ENCODE assay signal across 10 mouse cellular contexts in the genomic region with DNA sequence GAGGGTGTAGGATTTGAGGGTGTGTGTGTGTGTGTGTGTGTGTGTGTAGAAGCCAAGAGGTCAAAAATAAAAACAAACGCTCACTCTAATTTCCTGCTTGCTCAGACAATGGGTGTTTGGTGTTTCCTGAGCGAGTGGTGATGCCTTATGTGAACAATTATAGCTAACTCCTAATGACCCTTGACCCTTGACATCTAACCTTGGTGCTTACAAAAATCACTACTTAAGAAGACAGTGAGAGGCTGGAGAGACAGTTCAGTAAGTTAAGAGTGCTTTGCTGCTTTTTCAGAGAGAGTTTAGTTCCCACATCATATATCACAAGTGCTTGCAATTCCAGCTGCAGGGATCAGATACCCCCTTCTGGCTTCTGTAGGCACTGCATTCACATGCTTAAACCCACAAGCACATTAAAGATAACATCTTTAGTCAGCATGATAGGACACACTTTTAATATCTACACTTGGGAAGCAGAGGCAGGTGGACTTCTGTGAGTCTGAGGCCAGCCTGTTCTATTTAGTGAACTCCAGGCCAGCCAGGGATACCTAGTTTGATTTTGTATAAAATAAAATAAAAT. TPM values are rescaled to one million over a fixed set of nuclear protein-coding genes. Genes with fewer than 3 reads are reported as not detected.
DNase-seq lines count a peak whose midpoint lies in the region; ATAC-seq lines count a peak whose summit lies in the region.
"Had no signal": no experiment of that assay in that cellular context is flagged by ENCODE, and none has a peak within 500 bp of the region (broad histone marks: within the 10 kb centered on the region; RNA-seq: fewer than 3 reads in every experiment).

No protein-coding gene starts in this region.

- ATAC-seq in forebrain, embryonic 11.5 days (replicated peaks; ENCODE audit: low FRiP score) = no peak
- ATAC-seq in forebrain, embryonic 15.5 days (replicated peaks) = no peak
- ATAC-seq in common myeloid progenitor, adult 5-6 weeks (replicated peaks; ENCODE audit: low read depth, poor library complexity, severe bottlenecking) = peak; percentile 63

- no peak overlapping the region for H3K27ac ChIP-seq in forebrain, embryonic 11.5 days (ENCODE audit: low read depth, low read length)
- no peak overlapping the region for H3K27ac ChIP-seq in forebrain, embryonic 15.5 days (replicated peaks)

- no peaks in the 10 kb centered on the region for H3K9me3 ChIP-seq in forebrain, embryonic 11.5 days (ENCODE audit: control insufficient read depth, low read length)
- H3K9me3 ChIP-seq in forebrain, embryonic 15.5 days = no peaks in the 10 kb centered on the region

- no peak overlapping the region for H3K4me3 ChIP-seq in forebrain, embryonic 11.5 days (ENCODE audit: low read depth, low read length)
- no peak overlapping the region for H3K4me3 ChIP-seq in forebrain, embryonic 15.5 days

- H3K36me3 ChIP-seq in forebrain, embryonic 11.5 days (ENCODE audit: control insufficient read depth, insufficient read depth, low read length) = no peaks in the 10 kb centered on the region
- H3K36me3 ChIP-seq in forebrain, embryonic 15.5 days = no peaks in the 10 kb centered on the region

- intact Hi-C loops in left cerebral cortex, postnatal 4 days (cut with DNase I) = loop anchor here (10.0 kb wide), 1 partner anchor 143 kb away; no protein-coding TSS in a partner anchor
- intact Hi-C loops in left cerebral cortex, postnatal 10 days (cut with DNase I) = loop anchor here (10.0 kb wide), 1 partner anchor 113 kb away; a partner anchor contains a TSS
- intact Hi-C loops in gastrocnemius, postnatal 14 days (cut with DNase I; ENCODE audit: low total_unique reads) = no loop called here

- no peak overlapping the region for H3K9ac ChIP-seq in forebrain, embryonic 11.5 days (ENCODE audit: low read length)
- H3K9ac ChIP-seq in forebrain, embryonic 15.5 days (replicated peaks) = no peak overlapping the region

- H3K4me1 ChIP-seq in forebrain, embryonic 11.5 days (replicated peaks; ENCODE audit: control insufficient read depth, insufficient read depth, low read length) = no peaks in the 10 kb centered on the region
- H3K4me1 ChIP-seq in forebrain, embryonic 15.5 days = no peaks in the 10 kb centered on the region

- H3K4me2 ChIP-seq in forebrain, embryonic 11.5 days (ENCODE audit: low read depth, low read length, severe bottlenecking) = no peak overlapping the region
- H3K4me2 ChIP-seq in forebrain, embryonic 15.5 days (replicated peaks) = no peak overlapping the region

- DNase-seq in forebrain, embryonic 11.5 days (ENCODE audit: low spot score) = peak; percentile 49
- DNase-seq in left cerebral cortex, postnatal 4 days = peak; percentile 9
- no peak for DNase-seq in left cerebral cortex, postnatal 10 days (ENCODE audit: extremely low spot score in 1 of 2, low spot score in 2 of 2)
- DNase-seq in lung, postnatal 14 days = peak; percentile 33
- DNase-seq in c-Kit-positive CD71-positive TER-119-positive erythroid progenitor cells, embryonic 14.5 days (ENCODE audit: low spot score) = no peak
- DNase-seq in gastrocnemius, postnatal 14 days = no peak
- DNase-seq: gastrocnemius, postnatal 10 days had no signal

- no peaks in the 10 kb centered on the region; the same call in 1 of the 2 replicates for H3K27me3 ChIP-seq in forebrain, embryonic 11.5 days (ENCODE audit: control insufficient read depth, insufficient read depth, low read length)
- H3K27me3 ChIP-seq in forebrain, embryonic 15.5 days = no peaks in the 10 kb centered on the region

- WGBS in forebrain, embryonic 11.5 days = 67% methylated on average over 2 of the region's 2 CpGs
- 66% methylated on average over 2 of the region's 2 CpGs for WGBS in forebrain, embryonic 15.5 days

RNA-seq across cellular contexts. Expression of a gene that starts 8.7 kb away (rescaled TPM):
- not detected in 2 replicates for polyA plus RNA-seq in forebrain, embryonic 11.5 days (2014; fragmentation: Nextera tagmentation; extraction: Ambion mirVana)
- polyA plus RNA-seq in forebrain, embryonic 15.5 days (2015; fragmentation: Nextera tagmentation; extraction: Ambion mirVana) = not detected in 2 replicates
- total RNA-seq in left cerebral cortex, postnatal 4 days (2021) = not detected
- total RNA-seq in left cerebral cortex, postnatal 10 days (2021) = not detected
- total RNA-seq in common myeloid progenitor, adult 5-6 weeks (2017) = 1.1 and 3.1 TPM in 2 replicates
- not detected for total RNA-seq in gastrocnemius, postnatal 14 days (2021)
- total RNA-seq: gastrocnemius, postnatal 10 days had no signal

RNA-seq across cellular contexts. Expression of a gene that starts 15.5 kb away (rescaled TPM):
- not detected in 2 replicates for polyA plus RNA-seq in forebrain, embryonic 11.5 days (2014; fragmentation: Nextera tagmentation; extraction: Ambion mirVana)
- polyA plus RNA-seq in forebrain, embryonic 15.5 days (2015; fragmentation: Nextera tagmentation; extraction: Ambion mirVana) = not detected in 2 replicates
- not detected for total RNA-seq in left cerebral cortex, postnatal 4 days (2021)
- total RNA-seq in left cerebral cortex, postnatal 10 days (2021) = not detected
- total RNA-seq in common myeloid progenitor, adult 5-6 weeks (2017) = not detected in 2 replicates
- not detected for total RNA-seq in gastrocnemius, postnatal 14 days (2021)
- total RNA-seq: gastrocnemius, postnatal 10 days had no signal
- polyA plus RNA-seq: urinary bladder, adult 2 months had no signal

RNA-seq across cellular contexts. Expression of a gene that starts 33.1 kb away (rescaled TPM):
- not detected in 2 replicates for polyA plus RNA-seq in forebrain, embryonic 11.5 days (2014; fragmentation: Nextera tagmentation; extraction: Ambion mirVana)
- not detected in 2 replicates for polyA plus RNA-seq in forebrain, embryonic 15.5 days (2015; fragmentation: Nextera tagmentation; extraction: Ambion mirVana)
- under 1 TPM in 1 of 2 experiments, not detected in 1; 0.30 TPM for total RNA-seq in left cerebral cortex, postnatal 4 days (2021)
- not detected for total RNA-seq in left cerebral cortex, postnatal 10 days (2021)
- not detected in 2 replicates for total RNA-seq in common myeloid progenitor, adult 5-6 weeks (2017)
- not detected for total RNA-seq in gastrocnemius, postnatal 14 days (2021)

RNA-seq across cellular contexts. Expression of a gene that starts 56.8 kb away (rescaled TPM):
- 102 and 103 TPM in 2 replicates for polyA plus RNA-seq in forebrain, embryonic 11.5 days (2014; fragmentation: Nextera tagmentation; extraction: Ambion mirVana)
- 145 and 157 TPM in 2 replicates for polyA plus RNA-seq in forebrain, embryonic 15.5 days (2015; fragmentation: Nextera tagmentation; extraction: Ambion mirVana)
- total RNA-seq in left cerebral cortex, postnatal 4 days (2021) = 100 to 1,000 TPM; 137 to 141 TPM
- total RNA-seq in left cerebral cortex, postnatal 10 days (2021) = 100 to 1,000 TPM; 112 to 119 TPM
- 65.0 and 84.8 TPM in 2 replicates for total RNA-seq in common myeloid progenitor, adult 5-6 weeks (2017)
- 10 to 100 TPM; 50.2 to 56.9 TPM for total RNA-seq in gastrocnemius, postnatal 14 days (2021)

Comparison
In these comparisons a context has a peak if more than half of its experiments do, and no peak if none do; other contexts are left out.
1. DNase-seq: peak in forebrain, embryonic 11.5 days (single experiment), left cerebral cortex, postnatal 4 days (single experiment) and lung, postnatal 14 days (single experiment); none in left cerebral cortex, postnatal 10 days (0 of 2), c-Kit-positive CD71-positive TER-119-positive erythroid progenitor cells, embryonic 14.5 days (single experiment) and gastrocnemius, postnatal 14 days (single experiment).